Mouse (Mus musculus) large intestine, adult 2 months (tissue): ENCODE data around the gene Dusp7. TPM values are rescaled to one million over a fixed set of nuclear protein-coding genes. Genes with fewer than 3 reads are reported as not detected.

Source experiments
- DNase-seq: peaks from one replicate; pipeline ENCODE4 v3.0.0-alpha.2; 2012; ENCODE audit warnings: low read depth, low spot score
- WGBS: fragments of 180-500 bp; shearing (Covaris S2); methylation state at CpG from one replicate; pipeline ENCODE4 v1.1.7; 2018; 5-methylcytosine and 5-hydroxymethylcytosine counted together
- polyA plus RNA-seq: library from polyadenylated mRNA; depleted of rRNA; stranded (reverse); fragments of >200 nt; gene quantifications from 2 replicates; pipeline ENCODE4 v1.2.3, GENCODE M21; 2012; rRNA removed

The Dusp7 gene
- polyA plus RNA-seq, 1 experiment = 12.6 TPM

GRCm38 (mm10) chr9:106410086-106410650, 41.7 kb downstream of the Dusp7 start:
- no peak for DNase-seq
- 83% methylated on average over 2 of the region's 2 CpGs for WGBS

- WGBS = 57% methylated on average over 9 of the region's 9 CpGs
- no peak for DNase-seq
Observed at GRCm38 (mm10) chr9:106411091-106411594, 42.7 kb downstream of the Dusp7 start.

- no peak for DNase-seq
- WGBS = 69% methylated on average over 6 of the region's 6 CpGs
Observed at GRCm38 (mm10) chr9:106411729-106412128, 43.3 kb downstream of the Dusp7 start.

GRCm38 (mm10) chr9:106412210-106412609, 43.8 kb downstream of the Dusp7 start:
- 70% methylated on average over 3 of the region's 3 CpGs for WGBS
- DNase-seq = no peak

- WGBS = 85% methylated on average over 5 of the region's 5 CpGs
- DNase-seq = no peak
Observed at GRCm38 (mm10) chr9:106413606-106414005, 45.2 kb downstream of the Dusp7 start.

GRCm38 (mm10) chr9:106416826-106417225, 48.4 kb downstream of the Dusp7 start:
- no peak for DNase-seq
- 85% methylated on average over 6 of the region's 6 CpGs for WGBS

GRCm38 (mm10) chr9:106417841-106418625, 49.6 kb downstream of the Dusp7 start:
- no peak for DNase-seq
- WGBS = 18% methylated on average over 29 of the region's 29 CpGs

GRCm38 (mm10) chr9:106420608-106421007, 52.2 kb downstream of the Dusp7 start:
- 7% methylated on average over 2 of the region's 2 CpGs for WGBS

GRCm38 (mm10) chr9:106421033-106421864, 52.8 kb downstream of the Dusp7 start:
- 22% methylated on average over 18 of the region's 18 CpGs for WGBS
- no peak for DNase-seq

More at GRCm38 (mm10) chr9:106420608-106421007, 52.2 kb downstream of the Dusp7 start:
- DNase-seq = no peak

- WGBS = 0% methylated on average over 3 of the region's 3 CpGs
- DNase-seq = peak; percentile 56
Observed at GRCm38 (mm10) chr9:106421865-106422160, 53.4 kb downstream of the Dusp7 start.

Other genes with a start within 250 kb of the Dusp7 start
- gene Glyctk, start 210.5 kb upstream of the Dusp7 start, polyA plus RNA-seq = 6.7 and 15.6 TPM in 2 replicates
- 48.0 and 56.3 TPM in 2 replicates for gene Wdr82, start 197.7 kb upstream of the Dusp7 start, polyA plus RNA-seq
- gene Ppm1m, start 168.9 kb upstream of the Dusp7 start, polyA plus RNA-seq = 14.6 and 15.7 TPM in 2 replicates
- 33.5 and 33.6 TPM in 2 replicates for gene Twf2, start 165.5 kb upstream of the Dusp7 start, polyA plus RNA-seq
- 3.3 and 6.0 TPM in 2 replicates for gene Tlr9, start 146.0 kb upstream of the Dusp7 start, polyA plus RNA-seq
- 106 and 167 TPM in 2 replicates for gene Alas1, start 120.0 kb upstream of the Dusp7 start, polyA plus RNA-seq
- gene Poc1a, start 87.6 kb upstream of the Dusp7 start, polyA plus RNA-seq = 19.7 and 23.2 TPM in 2 replicates
- gene Rpl29, start 60.8 kb downstream of the Dusp7 start, polyA plus RNA-seq = 788 and 789 TPM in 2 replicates
- gene Acy1, start 69.7 kb downstream of the Dusp7 start, polyA plus RNA-seq = 88.7 and 135 TPM in 2 replicates
- 58.1 and 64.3 TPM in 2 replicates for gene Abhd14b, start 78.8 kb downstream of the Dusp7 start, polyA plus RNA-seq
- 43.9 and 46.5 TPM in 2 replicates for gene Abhd14a, start 79.0 kb downstream of the Dusp7 start, polyA plus RNA-seq
- gene Pcbp4, start 84.7 kb downstream of the Dusp7 start, polyA plus RNA-seq = 15.4 and 17.4 TPM in 2 replicates
- 0.05 and 0.21 TPM in 2 replicates for gene Gpr62, start 97.3 kb downstream of the Dusp7 start, polyA plus RNA-seq
- gene Rrp9, start 107.3 kb downstream of the Dusp7 start, polyA plus RNA-seq = 24.4 and 28.9 TPM in 2 replicates
- 19.5 and 31.6 TPM in 2 replicates for gene Parp3, start 108.3 kb downstream of the Dusp7 start, polyA plus RNA-seq
- not detected in 2 replicates for gene Iqcf1, start 131.3 kb downstream of the Dusp7 start, polyA plus RNA-seq
- not detected in 2 replicates for gene Iqcf5, start 145.9 kb downstream of the Dusp7 start, polyA plus RNA-seq
- gene Iqcf3, start 193.0 kb downstream of the Dusp7 start, polyA plus RNA-seq = not detected in 2 replicates
- not detected in 2 replicates for gene Iqcf4, start 202.4 kb downstream of the Dusp7 start, polyA plus RNA-seq